Comparison of ENCODE assay signal across 8 mouse cellular contexts in genomic region chr19:42147769-42148568, GRCm38 (mm10). TPM values are rescaled to one million over a fixed set of nuclear protein-coding genes. Genes with fewer than 3 reads are reported as not detected.
A peak's percentile ranks its signal among the peaks of the same experiment; 100 is the strongest.
DNase-seq lines count a peak whose midpoint lies in the region; ATAC-seq and TF ChIP-seq lines count a peak whose summit lies in the region.

No protein-coding gene starts in this region.

- no peaks in the 10 kb centered on the region for H3K27me3 ChIP-seq in embryonic facial prominence, embryonic 14.5 days (replicated peaks; ENCODE audit: control insufficient read depth, insufficient read depth, low read length)
- no peaks in the 10 kb centered on the region for H3K27me3 ChIP-seq in heart, embryonic 14.5 days (ENCODE audit: control insufficient read depth, insufficient read depth, low read length)
- no peaks in the 10 kb centered on the region for H3K27me3 ChIP-seq in kidney, postnatal 0 days (ENCODE audit: insufficient read depth, low read length)
- no peaks in the 10 kb centered on the region for H3K27me3 ChIP-seq in lung, postnatal 0 days (replicated peaks; ENCODE audit: insufficient read depth, low read length)

- H3K9ac ChIP-seq in embryonic facial prominence, embryonic 14.5 days (ENCODE audit: low read depth, low read length) = peak overlapping the region; percentile 89
- H3K9ac ChIP-seq in heart, embryonic 14.5 days (ENCODE audit: low read length) = peak overlapping the region; percentile 94
- peak overlapping the region; percentile 89 for H3K9ac ChIP-seq in kidney, postnatal 0 days (ENCODE audit: low read depth, low read length)
- H3K9ac ChIP-seq in lung, postnatal 0 days (replicated peaks; ENCODE audit: low read depth) = peak overlapping the region; percentile 87

- H3K36me3 ChIP-seq in embryonic facial prominence, embryonic 14.5 days (ENCODE audit: control insufficient read depth, insufficient read depth, low read length) = peaks cover 7% of the 10 kb centered on the region; the same call in 1 of the 2 replicates
- H3K36me3 ChIP-seq in heart, embryonic 14.5 days (ENCODE audit: control insufficient read depth, insufficient read depth, low read length) = peaks cover 17% of the 10 kb centered on the region
- 0 out of 2 replicates have a peak, but pooled peaks cover 6% of the 10 kb centered on the region for H3K36me3 ChIP-seq in kidney, postnatal 0 days (ENCODE audit: insufficient read depth, low read length)
- H3K36me3 ChIP-seq in lung, postnatal 0 days (ENCODE audit: insufficient read depth, low read length) = no peaks in the 10 kb centered on the region

- H3K4me1 ChIP-seq in embryonic facial prominence, embryonic 14.5 days (ENCODE audit: control insufficient read depth, insufficient read depth, low read length) = peaks cover 20% of the 10 kb centered on the region
- H3K4me1 ChIP-seq in heart, embryonic 14.5 days (ENCODE audit: control insufficient read depth in 2 of 2, insufficient read depth in 2 of 2, low read length in 2 of 2) = peaks cover 21 to 45% of the 10 kb centered on the region in 2 experiments
- peaks cover 7% of the 10 kb centered on the region for H3K4me1 ChIP-seq in kidney, postnatal 0 days (replicated peaks; ENCODE audit: insufficient read depth, low read length)
- H3K4me1 ChIP-seq in lung, postnatal 0 days (ENCODE audit: insufficient read depth, low read depth, low read length) = peaks cover 41% of the 10 kb centered on the region
- H3K4me1 ChIP-seq in olfactory bulb, adult 2 months (ENCODE audit: control insufficient read depth, insufficient read depth, low read length) = peaks cover 28% of the 10 kb centered on the region

- peak; percentile 32 for ATAC-seq in CD4-positive, CD25-positive, alpha-beta regulatory T cell, adult 4 months
- ATAC-seq in embryonic facial prominence, embryonic 14.5 days (ENCODE audit: low read depth) = peak; percentile 28
- ATAC-seq in heart, embryonic 14.5 days (ENCODE audit: insufficient number of reproducible peaks, insufficient read depth, low FRiP score, low read depth) = peak; percentile 37
- peak; percentile 55 for ATAC-seq in kidney, postnatal 0 days (replicated peaks; ENCODE audit: low FRiP score, low read depth)
- peak; percentile 19 for ATAC-seq in lung, postnatal 0 days

- H3K27ac ChIP-seq in embryonic facial prominence, embryonic 14.5 days (replicated peaks; ENCODE audit: low read depth, low read length) = peak overlapping the region; percentile 94
- peak overlapping the region; percentile 84 to 92 for H3K27ac ChIP-seq in heart, embryonic 14.5 days (replicated peaks in 1 of 2; ENCODE audit: control insufficient read depth in 1 of 2, insufficient read depth in 1 of 2, low read depth in 2 of 2, low read length in 2 of 2)
- H3K27ac ChIP-seq in kidney, postnatal 0 days = peak overlapping the region; percentile 87
- peak overlapping the region; percentile 97 for H3K27ac ChIP-seq in lung, postnatal 0 days (ENCODE audit: low read length)
- H3K27ac ChIP-seq in olfactory bulb, adult 2 months (ENCODE audit: insufficient read depth, low read depth, low read length) = peak overlapping the region; percentile 84

- no peak for TF ChIP-seq CTCF in kidney, postnatal 0 days (IDR thresholded peaks at IDR 0.05; ENCODE audit: low read depth)
- TF ChIP-seq CTCF in lung, postnatal 0 days (IDR thresholded peaks at IDR 0.05) = no peak
- TF ChIP-seq CTCF in olfactory bulb, adult 2 months (IDR thresholded peaks at IDR 0.05; ENCODE audit: insufficient read depth, low read depth, low read length) = no peak

- WGBS in embryonic facial prominence, embryonic 14.5 days = under 1% methylated on average over 41 of the region's 63 CpGs
- under 1% methylated on average over 63 of the region's 63 CpGs for WGBS in heart, embryonic 14.5 days
- under 1% methylated on average over 62 of the region's 63 CpGs for WGBS in kidney, postnatal 0 days
- WGBS in lung, postnatal 0 days = 3% methylated on average over 57 of the region's 63 CpGs
- WGBS in olfactory bulb, adult 2 months = 1% methylated on average over 63 of the region's 63 CpGs

- H3K4me3 ChIP-seq in embryonic facial prominence, embryonic 14.5 days (ENCODE audit: low read depth, low read length) = peak overlapping the region; percentile 77
- peak overlapping the region; percentile 75 to 80 for H3K4me3 ChIP-seq in heart, embryonic 14.5 days (ENCODE audit: control insufficient read depth in 1 of 2, insufficient read depth in 1 of 2, low read depth in 1 of 2, low read length in 2 of 2)
- H3K4me3 ChIP-seq in kidney, postnatal 0 days (replicated peaks; ENCODE audit: low read depth, low read length) = peak overlapping the region; percentile 70
- H3K4me3 ChIP-seq in lung, postnatal 0 days (ENCODE audit: low read depth, low read length) = peak overlapping the region; percentile 75
- peak overlapping the region; percentile 57 for H3K4me3 ChIP-seq in olfactory bulb, adult 2 months (ENCODE audit: insufficient read depth, low read depth, low read length)

- peak; percentile 72 for DNase-seq in adrenal gland, postnatal 25 days
- no peak for DNase-seq in embryonic facial prominence, embryonic 14.5 days (ENCODE audit: low spot score)
- peak; percentile 86 for DNase-seq in kidney, postnatal 0 days (ENCODE audit: low spot score)
- no peak for DNase-seq in lung, postnatal 0 days (ENCODE audit: low spot score)
- DNase-seq in urinary bladder, adult 2 months (ENCODE audit: low spot score) = peak; percentile 67

- no peaks in the 10 kb centered on the region for H3K9me3 ChIP-seq in embryonic facial prominence, embryonic 14.5 days (ENCODE audit: control insufficient read depth, low read length)
- no peaks in the 10 kb centered on the region for H3K9me3 ChIP-seq in heart, embryonic 14.5 days (ENCODE audit: control insufficient read depth, low read length)
- no peaks in the 10 kb centered on the region for H3K9me3 ChIP-seq in kidney, postnatal 0 days (replicated peaks; ENCODE audit: low read length)
- no peaks in the 10 kb centered on the region for H3K9me3 ChIP-seq in lung, postnatal 0 days (ENCODE audit: low read length)

- TF ChIP-seq POLR2A in olfactory bulb, adult 2 months (IDR thresholded peaks at IDR 0.05; ENCODE audit: insufficient read depth, low read depth, low read length) = no peak

- peak overlapping the region; percentile 72 for H3K4me2 ChIP-seq in embryonic facial prominence, embryonic 14.5 days (ENCODE audit: low read depth, low read length)
- H3K4me2 ChIP-seq in heart, embryonic 14.5 days (ENCODE audit: low read length) = peak overlapping the region; percentile 96
- H3K4me2 ChIP-seq in kidney, postnatal 0 days (ENCODE audit: low read length) = peak overlapping the region; percentile 76
- H3K4me2 ChIP-seq in lung, postnatal 0 days (replicated peaks; ENCODE audit: low read depth, low read length) = peak overlapping the region; percentile 90

- TF ChIP-seq EP300 in lung, postnatal 0 days (IDR thresholded peaks at IDR 0.05) = no peak

RNA-seq across cellular contexts. Expression of gene Marveld1, which starts 0.8 kb away (rescaled TPM):
- polyA plus RNA-seq in CD4-positive, CD25-positive, alpha-beta regulatory T cell, adult 4 months (2017; shearing (Covaris generic)) = 1 to 10 TPM; 6.8 to 7.5 TPM
- 40.4 and 45.0 TPM in 2 replicates for total RNA-seq in adrenal gland, postnatal 25 days (2021)
- polyA plus RNA-seq in embryonic facial prominence, embryonic 14.5 days (2014; fragmentation: Nextera tagmentation; extraction: Ambion mirVana) = 19.4 and 21.0 TPM in 2 replicates
- polyA plus RNA-seq in heart, embryonic 14.5 days (2014; fragmentation: Nextera tagmentation; extraction: Ambion mirVana) = 17.8 and 25.0 TPM in 2 replicates
- polyA plus RNA-seq in kidney, postnatal 0 days (2015; fragmentation: Nextera tagmentation; extraction: Ambion mirVana) = 12.5 and 18.9 TPM in 2 replicates
- polyA plus RNA-seq in lung, postnatal 0 days (2015; fragmentation: Nextera tagmentation; extraction: Ambion mirVana) = 23.0 and 23.1 TPM in 2 replicates
- not detected in 2 replicates for polyA plus RNA-seq in olfactory bulb, adult 2 months (2012; ENCODE audit: insufficient read depth, insufficient read length, low replicate concordance, missing spikeins)
- 186 and 267 TPM in 2 replicates for polyA plus RNA-seq in urinary bladder, adult 2 months (2012; rRNA removed)

RNA-seq across cellular contexts. Expression of gene Zfyve27, which starts 15.8 kb away (rescaled TPM):
- polyA plus RNA-seq in CD4-positive, CD25-positive, alpha-beta regulatory T cell, adult 4 months (2017; shearing (Covaris generic)) = 10 to 100 TPM; 19.5 to 21.0 TPM
- 51.8 and 73.5 TPM in 2 replicates for total RNA-seq in adrenal gland, postnatal 25 days (2021)
- polyA plus RNA-seq in embryonic facial prominence, embryonic 14.5 days (2014; fragmentation: Nextera tagmentation; extraction: Ambion mirVana) = 12.2 and 15.2 TPM in 2 replicates
- 14.7 and 15.7 TPM in 2 replicates for polyA plus RNA-seq in heart, embryonic 14.5 days (2014; fragmentation: Nextera tagmentation; extraction: Ambion mirVana)
- 19.9 and 20.3 TPM in 2 replicates for polyA plus RNA-seq in kidney, postnatal 0 days (2015; fragmentation: Nextera tagmentation; extraction: Ambion mirVana)
- polyA plus RNA-seq in lung, postnatal 0 days (2015; fragmentation: Nextera tagmentation; extraction: Ambion mirVana) = 25.3 and 27.7 TPM in 2 replicates
- not detected in 2 replicates for polyA plus RNA-seq in olfactory bulb, adult 2 months (2012; ENCODE audit: insufficient read depth, insufficient read length, low replicate concordance, missing spikeins)
- polyA plus RNA-seq in urinary bladder, adult 2 months (2012; rRNA removed) = 43.3 and 50.3 TPM in 2 replicates

RNA-seq across cellular contexts. Expression of gene Avpi1, which starts 19.1 kb away (rescaled TPM):
- polyA plus RNA-seq in CD4-positive, CD25-positive, alpha-beta regulatory T cell, adult 4 months (2017; shearing (Covaris generic)) = 1 to 10 TPM; 4.5 to 7.2 TPM
- 74.4 and 98.1 TPM in 2 replicates for total RNA-seq in adrenal gland, postnatal 25 days (2021)
- 36.9 and 37.3 TPM in 2 replicates for polyA plus RNA-seq in embryonic facial prominence, embryonic 14.5 days (2014; fragmentation: Nextera tagmentation; extraction: Ambion mirVana)
- polyA plus RNA-seq in heart, embryonic 14.5 days (2014; fragmentation: Nextera tagmentation; extraction: Ambion mirVana) = 36.0 and 38.2 TPM in 2 replicates
- polyA plus RNA-seq in kidney, postnatal 0 days (2015; fragmentation: Nextera tagmentation; extraction: Ambion mirVana) = 37.1 and 37.9 TPM in 2 replicates
- 114 and 135 TPM in 2 replicates for polyA plus RNA-seq in lung, postnatal 0 days (2015; fragmentation: Nextera tagmentation; extraction: Ambion mirVana)
- polyA plus RNA-seq in olfactory bulb, adult 2 months (2012; ENCODE audit: insufficient read depth, insufficient read length, low replicate concordance, missing spikeins) = not detected in 2 replicates
- 28.6 and 29.1 TPM in 2 replicates for polyA plus RNA-seq in urinary bladder, adult 2 months (2012; rRNA removed)

RNA-seq across cellular contexts. Expression of gene Sfrp5, which starts 54.1 kb away (rescaled TPM):
- polyA plus RNA-seq in CD4-positive, CD25-positive, alpha-beta regulatory T cell, adult 4 months (2017; shearing (Covaris generic)) = not detected
- total RNA-seq in adrenal gland, postnatal 25 days (2021) = 1.1 and 1.8 TPM in 2 replicates
- 18.0 and 18.3 TPM in 2 replicates for polyA plus RNA-seq in embryonic facial prominence, embryonic 14.5 days (2014; fragmentation: Nextera tagmentation; extraction: Ambion mirVana)
- 4.3 and 4.4 TPM in 2 replicates for polyA plus RNA-seq in heart, embryonic 14.5 days (2014; fragmentation: Nextera tagmentation; extraction: Ambion mirVana)
- polyA plus RNA-seq in kidney, postnatal 0 days (2015; fragmentation: Nextera tagmentation; extraction: Ambion mirVana) = 0.21 and 0.36 TPM in 2 replicates
- 0.18 TPM in 1 of 2 replicates, not detected in the other for polyA plus RNA-seq in lung, postnatal 0 days (2015; fragmentation: Nextera tagmentation; extraction: Ambion mirVana)
- not detected in 2 replicates for polyA plus RNA-seq in olfactory bulb, adult 2 months (2012; ENCODE audit: insufficient read depth, insufficient read length, low replicate concordance, missing spikeins)
- 10.3 and 12.0 TPM in 2 replicates for polyA plus RNA-seq in urinary bladder, adult 2 months (2012; rRNA removed)

RNA-seq across cellular contexts. Expression of gene Pi4k2a, which starts 57.7 kb away (rescaled TPM):
- polyA plus RNA-seq in CD4-positive, CD25-positive, alpha-beta regulatory T cell, adult 4 months (2017; shearing (Covaris generic)) = 10 to 100 TPM; 11.4 to 17.4 TPM
- 58.2 and 62.4 TPM in 2 replicates for total RNA-seq in adrenal gland, postnatal 25 days (2021)
- polyA plus RNA-seq in embryonic facial prominence, embryonic 14.5 days (2014; fragmentation: Nextera tagmentation; extraction: Ambion mirVana) = 28.2 and 29.9 TPM in 2 replicates
- 19.2 and 20.2 TPM in 2 replicates for polyA plus RNA-seq in heart, embryonic 14.5 days (2014; fragmentation: Nextera tagmentation; extraction: Ambion mirVana)
- 31.9 and 33.2 TPM in 2 replicates for polyA plus RNA-seq in kidney, postnatal 0 days (2015; fragmentation: Nextera tagmentation; extraction: Ambion mirVana)
- 24.2 and 24.6 TPM in 2 replicates for polyA plus RNA-seq in lung, postnatal 0 days (2015; fragmentation: Nextera tagmentation; extraction: Ambion mirVana)
- polyA plus RNA-seq in olfactory bulb, adult 2 months (2012; ENCODE audit: insufficient read depth, insufficient read length, low replicate concordance, missing spikeins) = not detected in 2 replicates
- 26.0 and 26.4 TPM in 2 replicates for polyA plus RNA-seq in urinary bladder, adult 2 months (2012; rRNA removed)

Comparison
In these comparisons a context has a peak if more than half of its experiments do, and no peak if none do; other contexts are left out.
1. DNase-seq: peak in adrenal gland, postnatal 25 days (single experiment), kidney, postnatal 0 days (single experiment) and urinary bladder, adult 2 months (single experiment); none in embryonic facial prominence, embryonic 14.5 days (single experiment) and lung, postnatal 0 days (single experiment).
2. Peak in every context shown above with its lines, with median percentiles within 50 percentile points of each other: ATAC-seq, H3K27ac ChIP-seq, H3K4me2 ChIP-seq, H3K4me3 ChIP-seq and H3K9ac ChIP-seq.